Mouse (Mus musculus) kidney, adult 2 months (tissue): ENCODE data around the gene D630045J12Rik.

Experiments used
- CTCF ChIP-seq: fragments of 200-500 bp; conservative IDR thresholded peaks from 2 replicates; pipeline ENCODE4 v1.5.1; 2011; ENCODE audit warnings: low read depth, mild to moderate bottlenecking, control low read depth, low read length, moderate library complexity, mixed read lengths; ENCODE audit not compliant: insufficient read depth, insufficient read length
- POLR2A ChIP-seq: fragments of 200-500 bp; IDR thresholded peaks from one replicate; pipeline ENCODE4 v1.6.1; 2011; ENCODE audit warnings: low read depth, low read length, control low read depth

- TF ChIP-seq CTCF (no peak), POLR2A (no peak)
These were observed 69.0 kb downstream of the D630045J12Rik start for GRCm38 (mm10) chr6:38184791-38185190.
